Mouse (Mus musculus): Measurements from ENCODE around the gene Shox2. TPM values are rescaled to one million over a fixed set of nuclear protein-coding genes. Genes with fewer than 3 reads are reported as not detected.

The Shox2 gene
- total RNA-seq, 2 experiments from 2014 or later: 4.3 TPM

DNA sequence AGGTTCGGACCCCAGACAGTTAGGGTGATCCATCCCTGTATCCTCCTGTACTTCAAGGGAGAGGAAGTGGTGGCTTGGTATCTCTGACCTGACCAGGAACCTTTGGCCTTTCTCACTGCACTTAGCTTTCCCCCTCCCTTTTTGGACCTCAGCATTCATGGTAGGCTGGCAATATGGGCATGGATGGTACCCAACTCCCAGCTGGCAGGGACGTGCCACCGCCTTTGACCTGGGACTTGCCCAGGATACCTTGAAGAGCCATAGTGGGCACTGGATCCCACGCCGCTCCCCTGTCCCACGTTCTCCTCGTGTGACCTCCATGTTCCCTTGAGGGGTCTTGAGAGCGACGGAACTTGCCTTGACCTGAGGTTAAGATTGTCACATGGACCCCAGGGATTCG is 11.3 kb downstream of the Shox2 start:
- intact Hi-C loops (cut with DNase I; ENCODE audit: low total_unique reads): no loop called here
- no peak for DNase-seq

GRCm38 (mm10) chr3:66967508-66967907 is 14.1 kb downstream of the Shox2 start:
- DNase-seq: no peak
- intact Hi-C loops (cut with DNase I; ENCODE audit: low total_unique reads): no loop called here

- DNase-seq: no peak
- intact Hi-C loops (cut with DNase I; ENCODE audit: low total_unique reads): no loop called here
Observed at GRCm38 (mm10) chr3:66964884-66965283, 16.7 kb downstream of the Shox2 start.

DNA sequence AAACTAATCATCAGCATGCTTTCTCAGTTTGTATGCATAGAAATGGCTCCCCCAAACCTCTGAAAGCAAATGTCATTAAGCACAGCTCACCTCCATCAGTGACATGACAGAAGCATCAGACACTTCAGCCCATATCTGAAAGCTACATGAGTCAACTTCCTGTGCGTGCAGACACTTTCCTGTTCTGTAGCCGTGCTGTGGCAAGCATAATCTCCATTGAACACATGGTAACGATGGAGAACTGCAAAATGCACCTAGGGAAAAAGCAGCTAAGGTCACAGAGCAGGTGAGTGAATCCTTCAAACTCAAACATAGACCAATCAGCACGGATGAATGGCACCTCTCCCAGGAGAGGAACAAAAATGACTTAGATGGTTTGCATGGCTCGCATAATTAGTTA is 21.6 kb downstream of the Shox2 start:
- intact Hi-C loops (cut with DNase I; ENCODE audit: low total_unique reads): no loop called here
- no peak for DNase-seq

DNA sequence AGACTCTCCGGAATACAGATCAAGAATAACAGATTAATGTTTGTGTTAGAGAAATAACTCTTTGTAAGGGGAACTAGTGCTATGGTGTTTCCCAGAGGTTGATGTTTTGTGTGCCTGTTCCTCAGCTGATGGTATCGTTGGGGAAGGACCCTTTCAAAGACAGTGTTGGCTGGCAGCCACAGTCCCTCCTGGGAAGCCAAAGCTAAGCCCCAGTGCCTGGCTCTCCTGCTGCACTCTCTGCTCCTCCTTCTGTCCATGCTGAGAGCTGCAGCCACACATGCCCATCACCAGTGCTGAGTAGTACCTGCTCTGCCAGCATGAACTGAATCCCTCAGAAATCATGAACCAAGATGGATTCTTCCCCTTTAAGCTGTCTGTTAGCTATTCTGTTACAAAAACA is 26.4 kb downstream of the Shox2 start:
- DNase-seq: no peak
- intact Hi-C loops (cut with DNase I; ENCODE audit: low total_unique reads): no loop called here

DNA sequence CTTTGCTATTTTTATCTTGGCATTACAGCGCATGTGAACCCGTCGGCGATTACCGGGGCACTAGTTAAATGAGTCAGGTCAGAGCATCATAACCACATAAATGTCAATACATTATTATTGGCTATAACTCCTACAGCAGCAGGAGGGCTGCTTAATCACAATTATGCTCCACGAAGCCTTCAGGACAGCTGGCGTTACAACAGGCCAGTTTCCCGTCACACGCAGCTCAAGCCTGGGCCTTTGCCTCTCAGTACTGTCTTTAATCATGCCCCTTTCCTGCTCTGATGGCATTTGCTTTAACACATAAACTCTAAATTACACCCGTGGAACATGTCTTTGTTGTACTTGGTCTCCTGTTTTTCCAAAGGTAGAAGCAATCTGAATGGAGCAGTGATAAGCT is 41.9 kb downstream of the Shox2 start:
- intact Hi-C loops (cut with DNase I; ENCODE audit: low total_unique reads): no loop called here
- DNase-seq: no peak

DNA sequence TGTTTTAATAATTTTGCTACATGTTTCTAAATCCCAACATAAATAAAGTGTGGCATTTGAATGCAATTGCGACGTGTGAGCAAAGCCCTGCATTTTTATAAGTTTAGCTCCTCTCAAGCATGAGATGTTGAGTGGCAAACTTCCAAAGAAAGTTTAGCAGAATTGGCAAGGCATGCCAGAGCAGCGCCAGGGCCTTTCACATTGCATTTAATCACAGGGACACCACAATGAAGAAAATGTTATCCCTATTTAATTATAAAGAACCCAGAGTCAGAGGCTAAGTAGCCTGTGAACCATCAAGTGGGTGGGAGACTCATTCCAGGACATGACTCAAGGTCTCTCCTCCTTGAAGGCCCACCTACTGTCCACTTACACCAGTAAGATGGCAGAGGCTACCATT is 59.1 kb downstream of the Shox2 start:
- intact Hi-C loops (cut with DNase I; ENCODE audit: low total_unique reads): no loop called here
- no peak for DNase-seq

Other genes starting within 250 kb of the Shox2 start
- gene Rsrc1, start 381 bp downstream of the Shox2 start, total RNA-seq (2021): 10 to 100 TPM; 17.0 to 19.1 TPM